In genomic region chr5:125128939-125129385, GRCm38 (mm10) we compare ENCODE assay signal across 8 mouse cellular contexts. TPM values are rescaled to one million over a fixed set of nuclear protein-coding genes. Genes with fewer than 3 reads are reported as not detected.
DNase-seq lines count a peak whose midpoint lies in the region; ATAC-seq and TF ChIP-seq lines count a peak whose summit lies in the region.

No protein-coding gene starts in this region.

- no peak for TF ChIP-seq CTCF in olfactory bulb, adult 2 months (IDR thresholded peaks at IDR 0.05; ENCODE audit: insufficient read depth, low read depth, low read length)

- H3K36me3 ChIP-seq in heart, embryonic 12.5 days: peaks cover 8% of the 10 kb centered on the region; the same call in 1 of the 2 replicates
- H3K36me3 ChIP-seq in neural tube, embryonic 11.5 days (ENCODE audit: control insufficient read depth, insufficient read depth, low read length): no peaks in the 10 kb centered on the region
- H3K36me3 ChIP-seq in hindbrain, embryonic 10.5 days: peaks cover 14% of the 10 kb centered on the region; the same call in 1 of the 2 replicates

- H3K9me3 ChIP-seq in heart, embryonic 12.5 days (replicated peaks): no peaks in the 10 kb centered on the region
- H3K9me3 ChIP-seq in neural tube, embryonic 11.5 days (ENCODE audit: control insufficient read depth, low read length): no peaks in the 10 kb centered on the region
- H3K9me3 ChIP-seq in hindbrain, embryonic 10.5 days: no peaks in the 10 kb centered on the region

- peaks cover 90% of the 10 kb centered on the region for H3K4me1 ChIP-seq in heart, embryonic 12.5 days (replicated peaks)
- peaks cover 53% of the 10 kb centered on the region for H3K4me1 ChIP-seq in neural tube, embryonic 11.5 days (ENCODE audit: control insufficient read depth, insufficient read depth, low read length)
- H3K4me1 ChIP-seq in hindbrain, embryonic 10.5 days (replicated peaks): peaks cover 95% of the 10 kb centered on the region
- H3K4me1 ChIP-seq in olfactory bulb, adult 2 months (ENCODE audit: control insufficient read depth, insufficient read depth, low read length): peaks cover 90% of the 10 kb centered on the region

- no peak for TF ChIP-seq POLR2A in olfactory bulb, adult 2 months (IDR thresholded peaks at IDR 0.05; ENCODE audit: insufficient read depth, low read depth, low read length)

- intact Hi-C loops in heart, postnatal 36 days (cut with DNase I): loop anchor here (5.0 kb wide), 1 partner anchor 48 kb away; the partner anchor contains the start of gene Ncor2

- no peak for DNase-seq in heart, postnatal 36 days
- DNase-seq in neural tube, embryonic 11.5 days (ENCODE audit: low spot score): peak; percentile 13
- no peak for DNase-seq in neural tube, embryonic 10.5 days (ENCODE audit: extremely low spot score, low spot score)
- no peak for DNase-seq in hindbrain, embryonic 10.5 days (ENCODE audit: low spot score)
- DNase-seq in frontal cortex, postnatal 36 days (ENCODE audit: low spot score in 2 of 2): no peak
- DNase-seq in gastrocnemius, postnatal 10 days: no peak

- ATAC-seq in heart, embryonic 12.5 days (ENCODE audit: insufficient number of reproducible peaks, low FRiP score): no peak
- ATAC-seq in neural tube, embryonic 11.5 days (ENCODE audit: insufficient read depth, low FRiP score, low TSS enrichment): no peak

- WGBS in heart, embryonic 12.5 days: 73% methylated on average over 14 of the region's 14 CpGs
- 66% methylated on average over 14 of the region's 14 CpGs for WGBS in neural tube, embryonic 11.5 days
- 78% methylated on average over 14 of the region's 14 CpGs for WGBS in hindbrain, embryonic 10.5 days
- 28% methylated on average over 14 of the region's 14 CpGs for WGBS in olfactory bulb, adult 2 months

- H3K27ac ChIP-seq in heart, embryonic 12.5 days (ENCODE audit: poor library complexity, severe bottlenecking): peak overlapping the region; percentile 43; the same call in 1 of the 2 replicates
- peak overlapping the region; percentile 29 for H3K27ac ChIP-seq in neural tube, embryonic 11.5 days (ENCODE audit: low read depth, low read length)
- H3K27ac ChIP-seq in hindbrain, embryonic 10.5 days: peak overlapping the region; percentile 75
- H3K27ac ChIP-seq in olfactory bulb, adult 2 months (ENCODE audit: insufficient read depth, low read depth, low read length): peak overlapping the region; percentile 38

- H3K27me3 ChIP-seq in heart, embryonic 12.5 days (replicated peaks): no peaks in the 10 kb centered on the region
- no peaks in the 10 kb centered on the region for H3K27me3 ChIP-seq in neural tube, embryonic 11.5 days (ENCODE audit: control insufficient read depth, insufficient read depth, low read length)
- H3K27me3 ChIP-seq in hindbrain, embryonic 10.5 days (ENCODE audit: insufficient read depth, poor library complexity, severe bottlenecking): no peaks in the 10 kb centered on the region

- no peak overlapping the region for H3K4me3 ChIP-seq in heart, embryonic 12.5 days
- H3K4me3 ChIP-seq in neural tube, embryonic 11.5 days (ENCODE audit: low read depth, low read length): no peak overlapping the region
- no peak overlapping the region for H3K4me3 ChIP-seq in hindbrain, embryonic 10.5 days
- no peak overlapping the region for H3K4me3 ChIP-seq in olfactory bulb, adult 2 months (ENCODE audit: insufficient read depth, low read depth, low read length)

- peak overlapping the region; percentile 33 for H3K9ac ChIP-seq in heart, embryonic 12.5 days
- no peak overlapping the region for H3K9ac ChIP-seq in neural tube, embryonic 11.5 days (ENCODE audit: low read length)

- peak overlapping the region; percentile 27 for H3K4me2 ChIP-seq in heart, embryonic 12.5 days
- no peak overlapping the region for H3K4me2 ChIP-seq in neural tube, embryonic 11.5 days (ENCODE audit: low read depth)

RNA-seq across cellular contexts. Expression of gene Ncor2, which starts 50.1 kb away (rescaled TPM):
- polyA plus RNA-seq in heart, embryonic 12.5 days (2016; fragmentation: Nextera tagmentation; extraction: Ambion mirVana): 17.0 and 18.6 TPM in 2 replicates
- 10 to 100 TPM; 70.5 to 74.8 TPM for total RNA-seq in heart, postnatal 36 days (2021)
- polyA plus RNA-seq in neural tube, embryonic 11.5 days (2014; fragmentation: Nextera tagmentation; extraction: Ambion mirVana): 23.6 and 24.3 TPM in 2 replicates
- polyA plus RNA-seq in hindbrain, embryonic 10.5 days (2016; fragmentation: Nextera tagmentation; extraction: Ambion mirVana): 18.1 and 19.7 TPM in 2 replicates
- polyA plus RNA-seq in olfactory bulb, adult 2 months (2012; ENCODE audit: insufficient read depth, insufficient read length, low replicate concordance, missing spikeins): not detected in 2 replicates
- total RNA-seq in gastrocnemius, postnatal 10 days (2021): 100 to 1,000 TPM; 116 to 123 TPM
